Mouse (Mus musculus) olfactory bulb, adult 2 months (tissue): ENCODE results near the gene Trappc4. TPM values are rescaled to one million over a fixed set of nuclear protein-coding genes. Genes with fewer than 3 reads are reported as not detected.
"Not testable (repeated sequence)": the region's sequence is repeated elsewhere in the genome, so short reads cannot be mapped to it uniquely, and the experiment has no call there.

Experiments used
- H3K27ac ChIP-seq: fragments of 200-500 bp; 2 replicates; pipeline ENCODE4 v1.5.1; 2012; ENCODE audit warnings: low read depth, low read length; ENCODE audit not compliant: insufficient read depth
- H3K4me1 ChIP-seq: fragments of 200-500 bp; 2 replicates; pipeline ENCODE4 v1.6.1; 2012; ENCODE audit warnings: low read length; ENCODE audit not compliant: control insufficient read depth, insufficient read depth
- H3K4me3 ChIP-seq: fragments of 200-500 bp; 2 replicates; pipeline ENCODE4 v1.5.1; 2012; ENCODE audit warnings: mild to moderate bottlenecking, low read depth, low read length, moderate library complexity; ENCODE audit not compliant: insufficient read depth
- CTCF ChIP-seq: fragments of 200-500 bp; IDR thresholded peaks from 2 replicates; pipeline ENCODE4 v1.5.1; 2012; ENCODE audit warnings: low read depth, mild to moderate bottlenecking, low read length, moderate library complexity; ENCODE audit not compliant: insufficient read depth
- POLR2A ChIP-seq: fragments of 200-500 bp; IDR thresholded peaks from 2 replicates; pipeline ENCODE4 v1.6.1; 2012; ENCODE audit warnings: mild to moderate bottlenecking, low read depth, low read length, moderate library complexity; ENCODE audit not compliant: insufficient read depth
- WGBS: fragments of 180-500 bp; shearing (Covaris S2); methylation state at CpG from one replicate; pipeline ENCODE4 v1.1.7; 2018; 5-methylcytosine and 5-hydroxymethylcytosine counted together
- polyA plus RNA-seq: library from polyadenylated mRNA; stranded (reverse); fragments of >200 nt; gene quantifications from 2 replicates; pipeline ENCODE4 v1.2.4, GENCODE M21; 2012; ENCODE audit warnings: low replicate concordance; ENCODE audit not compliant: missing spikeins, insufficient read depth, insufficient read length

Trappc4 gene
- not detected in 2 replicates for polyA plus RNA-seq

GRCm38 (mm10) chr9:44406906-44407751 is at the start of gene Trappc4, which contains the start of gene Rps25:
TSS of gene Trappc4 (minus strand) at chr9:44407600.
TSS of gene Rps25 (plus strand) at chr9:44407139.
- TF ChIP-seq CTCF (no peak), POLR2A (peak; percentile 42; the same call in 1 of the 2 replicates)
- under 1% methylated on average over 51 of the region's 51 CpGs for WGBS

GRCm38 (mm10) chr9:44454891-44455220 is 47.5 kb upstream of the Trappc4 start, which contains the start of gene Upk2:
TSS of gene Upk2 (minus strand) at chr9:44454976.
- WGBS = 39% methylated on average over 4 of the region's 4 CpGs
- TF ChIP-seq POLR2A (no peak), CTCF (no peak)
- Histone ChIP-seq H3K27ac (0 out of 2 replicates have a peak within 1 kb of the TSS, but pooled peaks have one; percentile 99), H3K4me3 (no peak within 1 kb of the TSS), H3K4me1 (peaks cover 26% of the 10 kb centered on the region)

More at GRCm38 (mm10) chr9:44406906-44407751, at the start of gene Trappc4, which contains the start of gene Rps25:
- Histone ChIP-seq H3K4me1 (peaks cover 7% of the 10 kb centered on the region; the same call in 1 of the 2 replicates), H3K27ac (peak within 1 kb of the TSS; percentile 81), H3K4me3 (peak within 1 kb of the TSS; percentile 77)

GRCm38 (mm10) chr9:44454132-44454890 is 46.9 kb upstream of the Trappc4 start:
- H3K4me1 ChIP-seq = peaks cover 26% of the 10 kb centered on the region
- H3K27ac ChIP-seq = no peak overlapping the region
- H3K4me3 ChIP-seq = no peak overlapping the region
- no peak for TF ChIP-seq POLR2A
- TF ChIP-seq CTCF = peak; percentile 94
- 16% methylated on average over 14 of the region's 14 CpGs for WGBS

GRCm38 (mm10) chr9:44450387-44450786 is 43.0 kb upstream of the Trappc4 start:
- TF ChIP-seq CTCF = no peak
- no peak for TF ChIP-seq POLR2A
- Histone ChIP-seq H3K27ac (no peak overlapping the region), H3K4me1 (peaks cover 9% of the 10 kb centered on the region), H3K4me3 (no peak overlapping the region)

- 86% methylated on average over 7 of the region's 7 CpGs for WGBS
- H3K4me3 ChIP-seq, H3K4me1 ChIP-seq, H3K27ac ChIP-seq: not testable (repeated sequence)
Measured at GRCm38 (mm10) chr9:44444402-44445025, 37.1 kb upstream of the Trappc4 start.

- Histone ChIP-seq H3K4me1 (no peaks in the 10 kb centered on the region), H3K27ac (no peak within 1 kb of the TSS), H3K4me3 (no peak within 1 kb of the TSS)
- TF ChIP-seq POLR2A (no peak), CTCF (no peak)
- 84% methylated on average over 19 of the region's 19 CpGs for WGBS
Measured at GRCm38 (mm10) chr9:44440961-44441360, 33.6 kb upstream of the Trappc4 start, which contains the start of gene Foxr1. TSS of gene Foxr1 (minus strand) at chr9:44441136.

- 86% methylated on average over 6 of the region's 6 CpGs for WGBS
- H3K4me1 ChIP-seq = no peaks in the 10 kb centered on the region
Measured at GRCm38 (mm10) chr9:44435747-44436146, 28.3 kb upstream of the Trappc4 start.

GRCm38 (mm10) chr9:44432577-44433185 is 25.3 kb upstream of the Trappc4 start:
- Histone ChIP-seq H3K4me1 (no peaks in the 10 kb centered on the region), H3K27ac (no peak overlapping the region), H3K4me3 (no peak overlapping the region)
- 55% methylated on average over 5 of the region's 5 CpGs for WGBS
- TF ChIP-seq CTCF (no peak), POLR2A (no peak)

More at GRCm38 (mm10) chr9:44435747-44436146, 28.3 kb upstream of the Trappc4 start:
- Histone ChIP-seq H3K4me3 (no peak overlapping the region), H3K27ac (no peak overlapping the region)
- no peak for TF ChIP-seq POLR2A
- TF ChIP-seq CTCF = no peak
